Mouse (Mus musculus) Patski (cell line): ENCODE measurements at regions not wholly inside any gene's neighbourhood (a gene's known extent, or its start where the extent isn't known, plus 50 kb on each side); places are given as distances from the start of the nearest gene placed in this dataset.

ENCODE experiments used
- ATAC-seq: fragments of 100-300 bp; one replicate; pipeline ENCODE4 v1.8.0; 2021
- CTCF ChIA-PET: fragments of 350-600 bp; sonication (Branson Sonifier 250); formaldehyde crosslinking; loops from one replicate; lab custom pipeline; 2022; ENCODE audit warnings: inconsistent platforms; lab: Charles Lee
- POLR2A ChIA-PET: fragments of 350-600 bp; sonication (Branson Sonifier 250); formaldehyde crosslinking; loops from one replicate; lab custom pipeline; 2022; ENCODE audit warnings: antibody characterized with exemption, inconsistent platforms; lab: Charles Lee
- DNase-seq: peaks from one replicate; pipeline ENCODE4 v3.0.0-alpha.2; 2011; ENCODE audit warnings: low read depth, low spot score
- H3K27me3 ChIP-seq: fragments of 371-371 bp; one replicate; pipeline ENCODE4 v1.5.1; 2021
- CTCF ChIP-seq: fragments of 100-300 bp; IDR thresholded peaks from one replicate; pipeline ENCODE4 v1.5.1; 2021
- in situ Hi-C: fragments of 300-500 bp; cut with MboI; formaldehyde crosslinking; loops from 3 replicates; pipeline ENCODE4 v1.11.1; 2018; ENCODE audit warnings: low pct_unique_long_range_greater_than_20kb, mixed read lengths

- POLR2A ChIA-PET = no interaction called here
These were observed 451.7 kb downstream of the Ube2dnl2 start for GRCm38 (mm10) chrX:115359111-115359510.

GRCm38 (mm10) chrX:115396373-115396772, 489.0 kb downstream of the Ube2dnl2 start:
- H3K27me3 ChIP-seq = peaks cover 15% of the 10 kb centered on the region
- ChIA-PET CTCF (interaction anchor here (1.0 to 1.1 kb wide), 2 partner anchors 13 to 31 kb away, joined by 3 read pairs; no protein-coding TSS in a partner anchor), POLR2A (no interaction called here)
- in situ Hi-C loops = no loop called here
- DNase-seq = no peak
- ATAC-seq = no peak
- peak; percentile 28 for TF ChIP-seq CTCF

More at GRCm38 (mm10) chrX:115359111-115359510, 451.7 kb downstream of the Ube2dnl2 start:
- CTCF ChIA-PET = no interaction called here
- no peak for TF ChIP-seq CTCF
- ATAC-seq = no peak
- no peaks in the 10 kb centered on the region for H3K27me3 ChIP-seq
- in situ Hi-C loops = no loop called here
- DNase-seq = no peak
